Mouse (Mus musculus) lung, postnatal 4 days (tissue): ENCODE results near the gene C77080.
A peak's percentile ranks its signal among the peaks of the same experiment; 100 is the strongest.

Experiments used
- DNase-seq, 2 experiments: peaks; one replicate each; pipeline ENCODE4 v3.0.0; 2021

C77080 gene

GRCm38 (mm10) chr4:129261196-129261595, at the start of gene C77080:
Gene C77080, minus strand, starts transcription at chr4:129261404.
- no peak for DNase-seq

GRCm38 (mm10) chr4:129307936-129308335, 46.7 kb upstream of the C77080 start:
- no peak for DNase-seq

GRCm38 (mm10) chr4:129304306-129304705, 43.1 kb upstream of the C77080 start:
- DNase-seq, result no peak

GRCm38 (mm10) chr4:129303816-129304215, 42.6 kb upstream of the C77080 start:
- no peak for DNase-seq

- no peak for DNase-seq
Observed at GRCm38 (mm10) chr4:129303401-129303800, 42.2 kb upstream of the C77080 start.

GRCm38 (mm10) chr4:129299121-129299520, 37.9 kb upstream of the C77080 start:
- DNase-seq, result peak in 1 of 2 experiments; percentile 6

- DNase-seq, result peak; percentile 30 to 32
Observed at GRCm38 (mm10) chr4:129297724-129298123, 36.5 kb upstream of the C77080 start.

GRCm38 (mm10) chr4:129296066-129296465, 34.9 kb upstream of the C77080 start:
- DNase-seq, result no peak

- DNase-seq, result no peak
Observed at GRCm38 (mm10) chr4:129295188-129295587, 34.0 kb upstream of the C77080 start.

GRCm38 (mm10) chr4:129293702-129294101, 32.5 kb upstream of the C77080 start:
- peak in 1 of 2 experiments; percentile 5 for DNase-seq

- DNase-seq, result no peak
Observed at GRCm38 (mm10) chr4:129292831-129293230, 31.6 kb upstream of the C77080 start.

GRCm38 (mm10) chr4:129289671-129290070, 28.5 kb upstream of the C77080 start:
- no peak for DNase-seq

GRCm38 (mm10) chr4:129288067-129288466, 26.9 kb upstream of the C77080 start:
- peak; percentile 18 to 44 for DNase-seq

GRCm38 (mm10) chr4:129287472-129287981, 26.3 kb upstream of the C77080 start, which contains the start of gene Sync:
Gene Sync, plus strand, starts transcription at chr4:129287617.
- DNase-seq, result peak; percentile 45 to 66

- DNase-seq, result peak in 1 of 2 experiments; percentile 41
Observed at GRCm38 (mm10) chr4:129286683-129287471, 25.7 kb upstream of the C77080 start.

GRCm38 (mm10) chr4:129286001-129286682, 24.9 kb upstream of the C77080 start:
- peak in 1 of 2 experiments; percentile 58 for DNase-seq

- DNase-seq, result no peak
Observed at GRCm38 (mm10) chr4:129284685-129285084, 23.5 kb upstream of the C77080 start.

- DNase-seq, result no peak
Observed at GRCm38 (mm10) chr4:129283226-129283625, 22.0 kb upstream of the C77080 start.

- DNase-seq, result no peak
Observed at GRCm38 (mm10) chr4:129282786-129283185, 21.6 kb upstream of the C77080 start.

- DNase-seq, result peak; percentile 94 to 98
Observed at GRCm38 (mm10) chr4:129276453-129276865, 15.3 kb upstream of the C77080 start.

- peak; percentile 76 to 79 for DNase-seq
Observed at GRCm38 (mm10) chr4:129272756-129273046, 11.5 kb upstream of the C77080 start.

GRCm38 (mm10) chr4:129271991-129272755, 11.0 kb upstream of the C77080 start:
- DNase-seq, result peak; percentile 71 to 88

GRCm38 (mm10) chr4:129268698-129269097, 7.5 kb upstream of the C77080 start:
- peak in 1 of 2 experiments; percentile 49 for DNase-seq
